Mouse (Mus musculus): ENCODE data around the gene Nolc1. TPM values are rescaled to one million over a fixed set of nuclear protein-coding genes. Genes with fewer than 3 reads are reported as not detected.
"Not testable (repeated sequence)": the region's sequence is repeated elsewhere in the genome, so short reads cannot be mapped to it uniquely, and the experiment has no call there.

Gene Nolc1
- total RNA-seq, 2 experiments from 2014 or later, result 14.4 to 19.8 TPM

DNA sequence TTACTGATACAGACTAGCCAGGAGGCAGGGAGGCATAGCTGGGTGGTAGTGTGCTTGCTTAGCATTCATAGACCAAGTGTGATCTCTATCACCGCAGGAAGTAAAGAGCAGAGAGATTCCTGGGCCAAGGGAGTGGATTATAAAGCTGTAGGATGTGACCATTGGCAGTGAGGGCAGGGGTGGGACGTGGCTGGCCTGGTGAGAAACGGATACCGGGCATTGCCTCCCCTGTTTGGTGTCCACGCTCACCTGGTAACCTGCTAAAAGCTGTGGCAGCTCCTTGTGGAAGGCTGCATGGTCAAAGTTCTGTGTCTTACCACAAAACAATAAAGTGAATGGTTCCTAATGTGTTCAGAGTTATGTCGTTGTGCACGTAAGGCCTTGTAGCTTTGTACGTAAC is 9.5 kb downstream of the Nolc1 start:
- intact Hi-C loops (cut with DNase I), result no loop called here

DNA sequence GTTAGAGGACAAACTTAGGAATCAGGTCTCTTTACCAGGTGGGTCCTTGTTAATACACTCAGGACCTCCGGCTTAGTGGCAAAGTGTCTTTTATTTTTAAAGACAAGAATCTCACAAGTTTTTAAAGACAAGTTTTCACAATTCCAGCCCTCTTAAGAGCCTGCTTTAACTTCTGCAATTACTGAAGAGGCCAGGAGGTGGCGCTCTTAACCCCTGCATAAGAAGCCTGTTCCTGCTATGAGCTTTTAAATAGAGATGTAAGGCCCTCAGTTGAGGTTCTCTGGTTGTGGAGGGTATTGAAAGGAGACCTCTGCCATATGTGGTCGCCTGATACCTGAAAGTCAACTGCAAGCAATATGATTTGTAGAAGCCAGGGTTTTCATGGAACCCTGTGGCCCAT is 10.7 kb downstream of the Nolc1 start:
- intact Hi-C loops (cut with DNase I), result loop anchor here (2.0 kb wide), 1 partner anchor 168 kb away; no protein-coding TSS in a partner anchor
- DNase-seq, result peak; percentile 52 to 62

More for the DNA sequence above, 9.5 kb downstream of the Nolc1 start:
- DNase-seq, result no peak

DNA sequence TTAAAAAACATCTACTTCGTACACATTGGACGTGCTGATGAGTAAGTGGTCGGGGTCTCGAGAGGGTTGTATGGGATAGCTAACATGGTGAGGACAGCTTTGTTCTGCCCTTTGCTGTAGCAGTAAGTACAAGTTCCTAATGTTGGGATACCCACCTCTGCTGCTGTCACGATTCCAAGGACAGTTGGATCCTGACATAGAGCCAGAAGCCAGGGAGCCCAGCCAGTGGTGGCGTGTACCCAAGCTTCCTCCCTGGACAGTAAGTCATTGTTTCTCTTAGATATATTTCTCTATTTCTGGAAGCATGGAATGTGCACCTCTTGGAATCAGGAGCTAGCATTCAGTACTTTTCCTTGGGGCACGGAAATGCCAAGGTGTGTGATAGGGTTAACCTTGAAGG is 12.2 kb downstream of the Nolc1 start:
- peak; percentile 63 to 71 for DNase-seq
- intact Hi-C loops (cut with DNase I), result loop anchor here (2.0 kb wide), 2 partner anchors 47 to 167 kb away; no protein-coding TSS in a partner anchor

DNA sequence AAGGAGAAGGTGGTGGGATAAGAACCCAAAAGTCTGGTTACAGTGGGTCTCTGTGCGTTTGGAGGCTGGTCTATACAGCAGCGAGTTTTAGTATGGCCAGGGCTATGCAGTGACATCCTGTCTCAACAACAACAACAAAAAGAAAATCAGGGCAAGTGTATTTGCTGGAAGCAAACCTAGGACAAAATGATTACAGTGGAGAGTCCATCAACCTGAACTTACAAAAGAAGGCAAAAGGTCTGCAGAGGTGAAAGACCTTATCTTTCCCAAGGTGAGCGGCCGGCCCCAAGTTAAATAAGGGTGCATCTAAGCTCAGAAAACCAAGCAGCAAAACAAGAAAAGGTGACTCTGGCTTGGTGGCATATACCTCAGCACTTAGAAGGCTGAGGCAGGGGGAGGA is 16.0 kb downstream of the Nolc1 start:
- no peak for DNase-seq
- intact Hi-C loops (cut with DNase I), result no loop called here

DNA sequence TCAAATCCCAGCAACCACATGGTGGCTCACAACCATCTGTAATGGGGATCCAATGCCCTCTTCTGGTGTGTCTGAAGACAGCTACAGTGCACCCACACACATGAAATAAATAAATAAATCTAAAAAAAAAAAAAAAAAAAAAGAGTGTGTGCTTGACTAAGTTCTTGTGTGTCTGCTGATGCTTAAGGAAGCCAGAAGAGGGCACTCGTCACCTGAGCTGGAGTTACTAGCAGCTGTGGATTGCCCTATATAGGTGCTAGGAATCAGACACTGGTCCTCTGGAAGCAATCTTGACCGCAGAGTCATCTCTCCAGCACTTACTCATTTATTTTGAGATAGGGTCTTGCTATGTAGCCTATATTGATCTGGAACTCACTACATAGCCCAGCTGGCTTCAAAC is 18.5 kb downstream of the Nolc1 start:
- no peak for DNase-seq
- intact Hi-C loops (cut with DNase I), result no loop called here

DNA sequence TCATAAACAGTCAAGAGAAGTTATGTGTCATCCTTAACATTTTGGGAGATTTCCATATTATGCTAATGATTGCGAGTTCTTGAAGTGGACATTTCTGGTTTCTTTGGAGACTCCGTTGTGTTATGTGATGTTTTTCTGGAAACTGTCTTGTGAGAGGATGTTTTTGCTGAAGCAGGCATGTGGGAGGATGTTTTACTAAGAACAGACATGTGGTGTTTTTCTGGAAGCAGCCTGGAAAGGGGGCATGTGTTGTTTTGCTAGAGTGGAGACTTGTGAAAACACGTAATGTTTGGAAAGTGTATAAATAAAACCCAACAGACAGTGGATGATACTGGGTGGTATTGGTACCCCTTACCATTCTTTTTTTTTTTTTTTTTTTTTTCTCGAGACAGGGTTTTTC is 19.6 kb downstream of the Nolc1 start:
- no peak for DNase-seq
- intact Hi-C loops (cut with DNase I), result no loop called here

DNA sequence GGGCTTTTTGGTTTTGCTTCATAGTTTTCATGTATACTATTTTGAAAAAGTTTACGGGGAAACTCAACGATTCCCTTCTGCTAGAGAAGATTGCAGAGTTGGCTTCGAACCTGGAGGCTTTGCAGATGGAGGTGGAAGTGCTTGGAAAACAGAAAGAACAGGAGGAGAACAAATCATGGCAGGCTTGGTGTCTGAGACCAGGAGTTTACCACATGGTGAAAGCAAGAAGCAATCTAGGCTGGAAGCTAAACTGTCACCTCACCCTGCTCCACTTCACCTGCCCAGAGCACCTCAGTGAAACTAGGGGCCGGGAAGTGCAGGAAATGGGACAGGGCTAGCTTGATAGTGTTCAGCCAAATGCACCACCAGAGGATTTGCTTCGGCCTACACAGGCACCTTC is 20.7 kb downstream of the Nolc1 start:
- no peak for DNase-seq
- intact Hi-C loops (cut with DNase I), result no loop called here

DNA sequence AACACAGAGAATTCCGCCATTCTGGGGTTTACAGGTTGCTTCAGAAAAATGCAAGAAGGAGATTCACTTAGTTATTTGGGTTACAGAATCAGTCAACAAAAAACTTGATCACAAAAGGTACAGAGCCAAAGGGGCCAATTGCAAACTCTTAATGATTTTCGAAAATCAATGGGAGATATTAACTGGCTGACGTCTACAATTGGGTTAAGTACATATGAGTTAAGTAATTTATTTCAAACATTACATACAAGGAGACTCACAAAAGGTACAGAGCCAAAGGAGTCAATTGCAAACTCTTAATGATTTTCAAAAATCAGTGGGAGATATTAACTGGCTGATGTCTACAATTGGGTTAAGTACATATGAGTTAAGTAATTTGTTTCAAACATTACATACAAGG is 23.9 kb downstream of the Nolc1 start:
- intact Hi-C loops (cut with DNase I), result no loop called here
- no peak for DNase-seq

DNA sequence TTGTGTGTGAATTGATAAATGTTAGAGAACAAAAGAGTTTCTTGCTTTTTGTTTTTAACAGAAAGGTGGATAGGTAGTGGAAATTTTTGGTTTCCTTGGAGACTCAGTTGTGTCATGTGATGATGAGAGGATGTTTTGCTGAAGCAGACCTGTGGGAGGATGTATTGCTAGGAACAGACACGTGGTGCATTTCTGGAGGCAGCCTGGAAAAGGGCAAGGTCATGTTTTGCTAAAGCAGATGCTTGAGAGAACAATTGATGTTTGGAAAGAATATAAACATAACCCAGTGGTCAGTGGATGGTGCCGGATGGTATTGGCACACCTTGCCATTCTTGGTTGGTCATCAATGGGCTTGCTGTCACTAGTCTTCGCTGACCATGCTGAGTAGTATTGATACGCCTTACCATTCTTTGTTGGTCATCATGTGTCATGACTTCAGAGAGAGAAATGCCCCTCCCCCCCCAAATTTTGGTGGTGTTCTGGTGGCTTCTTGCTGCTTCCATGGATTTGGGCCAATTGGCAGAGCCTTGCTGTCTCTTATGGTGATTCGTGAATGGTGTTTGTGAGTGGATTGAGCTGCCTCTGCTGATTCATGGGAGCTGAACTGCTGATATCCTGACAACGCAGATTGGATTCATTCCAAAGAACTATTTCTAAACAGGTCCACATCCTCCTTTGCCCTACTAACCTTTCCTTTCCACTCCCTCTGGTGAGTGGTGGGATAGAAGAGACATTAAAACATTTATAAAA is 27.9 kb downstream of the Nolc1 start:
- intact Hi-C loops (cut with DNase I), result no loop called here
- DNase-seq, result no peak

DNA sequence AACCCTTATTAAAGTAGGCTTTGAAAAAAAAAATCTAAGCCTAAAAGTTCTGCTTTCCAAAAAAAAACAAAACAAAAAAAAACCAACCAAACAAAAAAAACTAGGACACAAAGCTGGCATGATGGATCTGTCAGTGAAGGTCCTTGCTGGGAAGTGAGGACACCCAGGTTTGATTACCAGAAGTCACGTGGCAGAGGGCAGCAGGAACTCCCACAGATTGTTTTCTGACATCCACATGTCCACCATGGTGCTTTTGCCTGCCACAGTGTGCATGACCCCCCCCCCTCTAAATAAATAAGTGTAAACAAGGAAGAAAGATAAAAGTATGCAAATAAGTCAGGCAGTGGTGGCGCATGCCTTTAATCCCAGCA is 28.5 kb downstream of the Nolc1 start:
- no peak for DNase-seq
- intact Hi-C loops (cut with DNase I), result no loop called here

DNA sequence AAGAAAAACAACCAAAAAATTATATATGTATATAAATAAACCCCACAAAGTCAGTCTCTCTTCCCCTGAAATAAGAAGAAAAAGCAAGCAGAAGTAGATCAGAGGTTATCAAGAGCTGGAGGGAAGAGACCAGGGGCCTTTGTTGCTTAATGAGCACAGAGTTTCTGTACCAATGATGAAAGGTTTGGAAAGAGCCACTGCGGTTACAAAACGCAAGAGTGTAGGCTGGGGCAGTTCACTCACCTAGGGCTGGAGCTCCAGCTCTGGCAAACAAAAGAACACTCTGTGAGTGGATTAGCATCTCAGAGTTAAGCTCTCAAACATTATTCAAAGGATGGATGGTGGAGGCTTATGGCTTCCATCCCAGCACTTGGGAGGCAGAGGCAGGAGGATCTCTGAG is 34.6 kb downstream of the Nolc1 start:
- intact Hi-C loops (cut with DNase I), result no loop called here
- no peak for DNase-seq

DNA sequence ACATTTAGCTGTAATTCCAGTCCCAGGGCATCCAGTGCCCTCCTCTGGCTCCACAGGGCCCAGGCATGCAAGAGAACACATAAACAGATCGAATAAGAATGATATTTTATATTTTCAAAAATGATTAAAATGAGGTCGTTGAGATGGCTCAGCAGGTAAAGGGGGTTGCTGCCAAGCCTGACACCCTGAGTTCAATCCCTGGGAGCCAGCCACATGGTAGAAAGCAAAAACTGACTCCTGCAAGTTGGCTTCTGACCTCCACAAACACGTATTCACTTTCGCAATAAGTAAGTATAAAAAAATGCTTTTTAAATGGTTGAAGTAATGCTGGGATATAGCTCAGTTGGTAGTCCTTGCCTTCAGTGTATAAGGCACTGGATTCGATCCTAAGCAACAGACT is 35.1 kb downstream of the Nolc1 start:
- intact Hi-C loops (cut with DNase I), result no loop called here
- DNase-seq, result no peak

DNA sequence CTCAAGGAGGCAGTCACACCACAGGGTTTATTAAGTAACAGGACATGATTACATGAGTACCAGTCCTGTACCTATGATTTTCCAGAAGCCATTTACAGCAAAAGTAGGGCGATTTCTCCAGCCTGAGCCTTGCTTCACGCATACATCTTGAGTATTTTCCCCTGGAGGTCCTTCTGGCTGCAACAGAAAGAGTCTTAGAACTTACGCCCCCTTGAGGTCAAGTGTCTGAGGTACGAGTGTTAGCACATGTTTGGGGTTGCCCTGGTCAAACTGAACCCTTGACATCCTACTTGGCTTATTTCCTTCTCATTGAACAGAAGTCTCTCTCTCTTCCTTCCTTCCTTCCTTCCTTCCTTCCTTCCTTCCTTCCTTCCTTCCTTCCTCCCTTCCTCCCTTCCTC is 39.0 kb downstream of the Nolc1 start:
- intact Hi-C loops (cut with DNase I), result no loop called here
- no peak for DNase-seq

DNA sequence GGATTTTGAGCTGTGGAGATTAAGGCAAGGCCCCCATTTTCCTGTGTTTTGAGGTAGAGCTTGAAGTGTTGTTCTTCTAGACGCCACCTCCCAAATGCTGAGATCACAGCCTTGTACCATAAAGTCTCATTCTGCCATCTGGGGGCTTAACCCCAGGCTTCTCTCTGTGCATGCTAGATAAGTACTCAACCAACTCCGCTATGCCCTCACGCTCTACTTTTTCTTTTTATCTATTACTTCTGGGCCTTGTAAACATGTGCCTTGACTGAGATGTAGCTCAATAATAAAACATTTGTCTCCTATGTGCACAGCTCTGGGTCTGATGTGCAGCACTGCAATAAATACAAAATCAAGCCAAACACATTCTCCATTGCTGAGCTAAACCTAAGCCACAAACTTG is 43.8 kb downstream of the Nolc1 start:
- intact Hi-C loops (cut with DNase I), result no loop called here
- DNase-seq, result no peak

DNA sequence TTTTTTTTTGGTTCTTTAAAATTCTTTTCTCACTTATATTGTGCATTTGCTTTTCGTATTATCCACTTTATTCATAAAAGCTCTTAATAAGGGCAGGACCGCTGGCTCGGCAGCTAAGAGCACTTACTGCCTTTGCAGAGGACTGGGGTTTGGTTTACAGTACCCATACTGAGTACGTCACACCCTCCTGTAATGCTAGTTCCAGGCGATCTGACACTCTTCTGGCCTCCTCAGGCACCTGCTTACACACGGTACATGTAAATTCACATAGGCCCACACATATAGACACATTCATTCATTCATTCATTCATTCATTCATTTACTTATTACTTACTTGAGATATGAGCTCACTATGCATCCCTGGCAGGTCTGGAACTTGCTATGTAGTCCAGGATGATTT is 45.2 kb downstream of the Nolc1 start:
- intact Hi-C loops (cut with DNase I), result no loop called here
- DNase-seq, result no peak

DNA sequence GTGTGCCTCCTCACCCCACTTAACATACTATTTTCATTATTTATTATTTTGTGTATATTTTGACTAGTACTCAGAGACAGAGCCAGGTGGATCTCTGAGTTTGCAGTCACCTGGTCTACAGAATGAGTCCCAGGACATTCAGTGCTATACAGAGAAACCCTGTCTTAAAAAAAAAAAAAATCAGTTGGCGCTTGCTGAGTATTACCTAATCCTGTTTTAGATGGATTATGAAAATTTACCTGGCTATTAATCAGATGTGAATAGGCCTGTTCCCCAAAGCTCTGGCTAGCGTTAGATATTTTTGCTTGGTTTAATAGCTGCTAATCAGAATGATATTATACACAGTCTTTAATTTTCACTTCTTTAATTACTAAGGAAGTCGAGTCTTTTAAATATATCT is 48.2 kb downstream of the Nolc1 start:
- intact Hi-C loops (cut with DNase I), result no loop called here
- DNase-seq, result no peak

DNA sequence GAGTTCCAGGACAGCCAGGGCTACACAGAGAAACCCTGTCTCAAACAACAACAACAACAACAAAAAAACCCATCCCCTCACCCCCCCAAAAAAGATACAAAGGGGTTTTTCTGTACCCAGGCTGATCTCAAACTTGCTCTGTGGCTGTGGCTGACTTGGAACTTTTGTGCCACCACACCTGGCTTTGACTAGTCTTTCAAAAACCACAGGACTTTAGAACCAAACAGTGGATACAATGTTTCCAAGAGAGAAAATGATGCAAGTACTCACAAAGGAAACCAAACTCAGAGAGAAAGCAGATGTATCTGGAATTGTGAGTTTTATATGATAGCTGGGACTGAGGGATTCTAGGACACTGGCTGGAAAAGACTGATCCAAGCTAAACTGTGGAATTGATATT is 49.0 kb downstream of the Nolc1 start:
- intact Hi-C loops (cut with DNase I), result no loop called here
- DNase-seq, result no peak

DNA sequence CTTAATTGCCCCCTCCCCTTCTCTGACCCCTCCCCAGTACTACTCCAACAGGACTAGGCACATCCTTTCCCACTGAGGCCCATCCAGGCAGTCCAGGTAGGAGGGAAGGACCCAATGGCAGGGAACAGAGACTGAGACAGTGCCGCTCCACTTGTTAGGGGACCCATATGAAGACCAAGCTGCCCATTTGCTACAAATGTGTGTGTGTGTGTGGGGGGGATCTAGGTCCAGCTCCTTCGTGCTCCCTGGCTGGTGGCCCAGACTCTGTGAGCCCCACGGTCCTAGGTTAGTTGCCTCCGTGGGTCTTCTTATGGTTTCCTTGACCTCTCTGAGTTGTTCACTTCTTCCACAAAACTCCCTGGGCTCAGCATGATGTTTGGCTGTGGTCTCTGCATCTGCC is 50.6 kb downstream of the Nolc1 start:
- intact Hi-C loops (cut with DNase I), result no loop called here
- no peak for DNase-seq

DNA sequence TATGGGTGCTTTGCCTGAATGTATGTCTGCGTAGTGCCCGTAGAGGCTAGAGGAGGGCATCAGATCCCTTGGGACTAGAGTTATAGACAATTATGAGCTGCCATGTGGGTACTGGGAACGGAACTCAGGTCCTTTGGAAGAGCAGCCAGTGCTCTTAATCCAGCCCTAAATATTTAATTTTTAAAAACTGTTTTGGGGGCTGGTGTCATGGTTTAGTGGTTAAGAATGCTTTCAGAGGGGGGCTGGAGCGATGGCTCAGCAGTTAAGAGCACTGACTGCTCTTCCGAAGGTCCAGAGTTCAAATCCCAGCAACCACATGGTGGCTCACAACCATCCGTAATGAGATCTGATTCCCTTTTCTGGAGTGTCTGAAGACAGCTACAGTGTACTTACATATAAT is 54.1 kb downstream of the Nolc1 start:
- DNase-seq; intact Hi-C loops (cut with DNase I): not testable (repeated sequence)

DNA sequence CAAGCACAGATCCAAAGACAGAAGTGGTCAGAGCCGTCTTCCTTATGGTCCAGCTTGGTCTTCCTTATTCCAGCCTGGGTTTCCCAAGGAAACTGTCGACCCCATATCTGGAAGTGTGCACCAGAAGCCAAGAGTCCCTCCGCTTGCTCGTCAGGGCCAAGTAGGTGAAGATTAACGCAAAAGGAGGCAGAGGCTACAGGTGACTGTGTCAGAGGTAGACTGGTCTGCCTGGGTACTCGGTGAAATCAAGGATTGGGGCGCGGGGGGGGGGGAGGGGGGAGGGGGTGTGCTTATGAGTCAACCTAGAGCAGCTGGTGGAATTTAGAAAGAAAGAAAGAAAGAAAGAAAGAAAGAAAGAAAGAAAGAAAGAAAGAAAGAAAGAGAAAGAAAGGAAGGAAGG is 55.6 kb downstream of the Nolc1 start:
- intact Hi-C loops (cut with DNase I), result no loop called here

DNA sequence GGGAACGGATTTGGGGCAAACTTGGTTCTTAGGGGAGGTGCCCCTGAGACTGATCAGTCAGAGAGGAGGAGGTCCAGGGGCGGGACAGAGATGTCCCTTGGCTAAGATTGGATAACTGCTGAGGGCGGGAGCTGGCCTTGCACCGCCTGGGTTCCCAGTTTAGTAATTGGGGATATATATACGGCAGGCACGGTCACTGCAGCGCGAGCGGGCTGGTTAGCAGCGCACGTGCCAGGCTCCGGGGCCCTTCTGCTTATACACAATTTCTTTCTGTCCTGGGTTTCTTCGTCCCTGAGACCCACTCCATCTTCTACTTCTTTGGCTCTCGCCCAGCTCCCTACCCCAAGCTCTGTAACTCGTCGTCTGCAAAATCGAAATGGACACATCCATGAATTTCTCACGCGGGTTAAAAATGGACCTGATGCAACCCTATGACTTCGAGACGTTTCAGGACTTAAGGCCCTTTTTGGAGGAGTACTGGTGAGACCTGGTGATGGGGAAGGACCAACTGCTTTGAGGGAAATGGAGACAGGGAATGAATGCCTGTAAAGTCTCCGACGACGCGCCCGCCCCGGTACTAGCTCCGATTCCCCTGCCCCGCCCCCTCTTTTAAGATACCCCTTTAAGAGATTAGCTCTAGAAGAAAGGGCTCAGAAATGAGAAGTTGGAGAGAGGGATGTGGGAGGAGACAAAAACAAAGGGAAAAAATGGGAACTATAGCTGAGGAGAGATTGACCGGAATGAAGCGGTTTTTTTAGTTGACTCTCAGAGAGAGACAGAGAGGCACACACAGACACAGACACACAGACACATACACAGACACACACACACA is 56.2 kb downstream of the Nolc1 start, which contains the start of gene Elovl3:
Gene Elovl3, plus strand, starts transcription at position 204 of the 832 bp plus-strand sequence.
- DNase-seq, result peak; percentile 25 to 30
- intact Hi-C loops (cut with DNase I), result no loop called here

More for the DNA sequence above, 55.6 kb downstream of the Nolc1 start:
- DNase-seq, result no peak

DNA sequence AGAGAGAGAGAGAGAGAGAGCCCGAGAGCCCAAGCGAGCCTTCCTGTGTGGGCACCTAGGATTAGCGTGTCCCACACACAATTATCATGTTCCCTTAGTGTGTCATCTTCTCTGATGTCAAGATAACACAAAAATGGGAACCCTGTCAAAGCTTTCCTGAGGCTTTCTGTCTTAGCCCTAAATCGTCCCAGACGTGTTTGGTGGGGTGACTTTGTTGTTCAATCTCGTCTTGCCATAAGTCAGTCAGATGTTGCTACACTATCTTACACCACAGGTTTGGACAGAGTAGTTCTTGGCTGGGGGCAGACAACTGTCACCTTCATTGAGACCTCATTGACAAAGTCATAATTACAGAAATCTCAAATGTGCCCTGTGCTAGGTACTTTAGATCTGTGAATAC is 56.9 kb downstream of the Nolc1 start:
- no peak for DNase-seq
- intact Hi-C loops (cut with DNase I), result no loop called here
